Mouse (Mus musculus): ENCODE results near the gene 4930558C23Rik. TPM values are rescaled to one million over a fixed set of nuclear protein-coding genes. Genes with fewer than 3 reads are reported as not detected.

4930558C23Rik gene
- polyA plus RNA-seq (2017; shearing (Covaris generic)): not detected

GRCm38 (mm10) chr3:95402741-95403140 lies at the start of gene 4930558C23Rik:
4930558C23Rik (minus strand) TSS chr3:95402841.

GRCm38 (mm10) chr3:95434136-95434982 lies 31.7 kb upstream of the 4930558C23Rik start, which contains the start of gene Arnt:
Arnt (plus strand) TSS chr3:95434388.

GRCm38 (mm10) chr3:95356701-95357449 lies 45.8 kb downstream of the 4930558C23Rik start, which contains the start of gene Setdb1:
Setdb1 (minus strand) TSS chr3:95357202.

Other genes starting within 250 kb of the 4930558C23Rik start
- gene Sema6c, start 242.4 kb downstream of the 4930558C23Rik start, polyA plus RNA-seq (2017; shearing (Covaris generic)): 2.3 TPM
- 23.9 TPM for gene Gabpb2, start 184.9 kb downstream of the 4930558C23Rik start, polyA plus RNA-seq (2017; shearing (Covaris generic))
- 260 TPM for gene Cdc42se1, start 174.1 kb downstream of the 4930558C23Rik start, polyA plus RNA-seq (2017; shearing (Covaris generic))
- gene Mllt11, start 170.7 kb downstream of the 4930558C23Rik start, polyA plus RNA-seq (2017; shearing (Covaris generic)): 5.6 TPM
- gene Gm128, start 161.2 kb downstream of the 4930558C23Rik start, polyA plus RNA-seq (2017; shearing (Covaris generic)): 0.70 TPM
- not detected for gene Bnipl, start 151.6 kb downstream of the 4930558C23Rik start, polyA plus RNA-seq (2017; shearing (Covaris generic))
- gene Mindy1, start 121.5 kb downstream of the 4930558C23Rik start, polyA plus RNA-seq (2017; shearing (Covaris generic)): 25.6 TPM
- 5.3 TPM for gene Prune1, start 120.8 kb downstream of the 4930558C23Rik start, polyA plus RNA-seq (2017; shearing (Covaris generic))
- not detected for gene Anxa9, start 95.7 kb downstream of the 4930558C23Rik start, polyA plus RNA-seq (2017; shearing (Covaris generic))
- 241 TPM for gene Cers2, start 88.0 kb downstream of the 4930558C23Rik start, polyA plus RNA-seq (2017; shearing (Covaris generic))
- gene Setdb1, start 45.6 kb downstream of the 4930558C23Rik start, polyA plus RNA-seq (2017; shearing (Covaris generic)): 28.4 TPM
- 83.6 TPM for gene Arnt, start 31.5 kb upstream of the 4930558C23Rik start, polyA plus RNA-seq (2017; shearing (Covaris generic))
- not detected for gene Ctsk, start 96.4 kb upstream of the 4930558C23Rik start, polyA plus RNA-seq (2017; shearing (Covaris generic))
- gene Ctss, start 123.9 kb upstream of the 4930558C23Rik start, polyA plus RNA-seq (2017; shearing (Covaris generic)): 143 TPM
- not detected for gene Hormad1, start 156.8 kb upstream of the 4930558C23Rik start, polyA plus RNA-seq (2017; shearing (Covaris generic))
- 15.8 TPM for gene Golph3l, start 186.1 kb upstream of the 4930558C23Rik start, polyA plus RNA-seq (2017; shearing (Covaris generic))
- gene Ensa, start 222.2 kb upstream of the 4930558C23Rik start, polyA plus RNA-seq (2017; shearing (Covaris generic)): 122 TPM

All from naive thymus-derived CD4-positive, alpha-beta T cell, adult 5 months (primary cell).